8 mouse cellular contexts compared by ENCODE assay signal in the genomic region with DNA sequence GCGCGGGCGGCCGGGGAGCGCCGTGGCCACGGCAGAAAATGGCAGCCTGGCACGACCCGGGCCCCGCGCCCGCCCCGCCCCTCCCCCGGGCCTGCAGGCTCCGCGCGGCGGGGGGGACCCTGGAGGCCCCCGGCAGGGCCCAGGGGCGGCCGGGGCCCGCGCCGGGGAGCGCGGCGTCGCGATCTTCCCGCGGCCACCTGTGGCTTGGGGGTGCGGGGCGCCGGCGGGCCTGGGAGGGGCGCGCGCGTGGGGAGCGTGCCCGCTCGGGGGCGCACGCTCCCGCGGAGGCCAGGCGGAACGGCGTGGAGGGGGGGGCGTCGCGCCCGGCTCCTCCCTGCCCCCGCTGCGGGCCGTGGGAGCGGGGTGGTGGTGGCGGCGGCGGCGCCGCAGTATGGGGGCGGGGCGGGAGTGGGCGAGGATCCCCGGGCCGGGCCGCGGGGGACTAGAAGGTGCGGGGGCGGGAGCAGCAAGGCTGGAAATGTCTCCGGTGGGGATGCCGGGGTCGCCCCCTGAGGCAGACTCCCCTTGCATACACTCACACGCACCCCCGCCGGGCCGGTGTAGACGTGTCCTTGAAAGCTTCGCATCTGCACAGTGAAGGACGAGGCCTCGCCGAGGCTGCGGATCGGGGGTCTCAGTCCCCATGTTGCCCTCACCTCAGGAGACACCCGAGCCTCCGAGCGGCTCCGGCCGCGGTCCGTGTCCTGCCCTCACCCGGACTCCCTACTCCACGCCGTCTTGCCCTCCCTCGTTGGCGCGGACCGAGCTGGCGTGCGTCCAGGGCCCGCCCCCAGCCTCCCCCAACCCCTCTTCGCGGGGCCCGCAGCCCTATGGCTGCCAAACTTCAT. TPM values are rescaled to one million over a fixed set of nuclear protein-coding genes. Genes with fewer than 3 reads are reported as not detected.
A peak's percentile ranks its signal among the peaks of the same experiment; 100 is the strongest.
DNase-seq lines count a peak whose midpoint lies in the region; ATAC-seq and TF ChIP-seq lines count a peak whose summit lies in the region.

No protein-coding gene starts in this region.

- DNase-seq in adrenal gland, postnatal 10 days = peak; percentile 88
- DNase-seq in heart, postnatal 25 days (ENCODE audit: low spot score) = peak; percentile 42
- peak; percentile 68 to 72 for DNase-seq in layer of hippocampus, postnatal 14 days (ENCODE audit: low spot score in 2 of 2)
- peak; percentile 81 to 85 for DNase-seq in lung, postnatal 4 days
- DNase-seq in right cerebral cortex, postnatal 14 days = peak; percentile 77

- H3K27ac ChIP-seq in embryonic fibroblast, embryonic 13.5 days (ENCODE audit: insufficient read depth, low read length) = no peak overlapping the region

- no peaks in the 10 kb centered on the region for H3K4me1 ChIP-seq in embryonic fibroblast, embryonic 13.5 days (ENCODE audit: control insufficient read depth, insufficient read depth, low read length)

- ATAC-seq in CD4-positive, CD25-positive, alpha-beta regulatory T cell, adult 4 months = peak; percentile 17
- no peak for ATAC-seq in erythroid progenitor cell, adult 5-6 weeks (replicated peaks; ENCODE audit: low FRiP score, poor library complexity, severe bottlenecking)

- intact Hi-C loops in heart, postnatal 25 days (cut with DNase I) = loop anchor here (10.0 kb wide), 1 partner anchor 667 kb away; the partner anchor contains the start of gene Ncoa1

- no peak for TF ChIP-seq CTCF in embryonic fibroblast, embryonic 13.5 days (IDR thresholded peaks at IDR 0.05; ENCODE audit: borderline replicate concordance, insufficient read depth, low read length)

- H3K4me3 ChIP-seq in embryonic fibroblast, embryonic 13.5 days (ENCODE audit: insufficient read depth, low read length) = peak overlapping the region; percentile 57

- TF ChIP-seq POLR2A in embryonic fibroblast, embryonic 13.5 days (IDR thresholded peaks at IDR 0.05; ENCODE audit: low read depth, low read length) = 0 out of 2 replicates have a peak, but pooled peaks have one; percentile 19

RNA-seq across cellular contexts. Expression of gene Dnmt3a, which starts 2.0 kb away (rescaled TPM):
- 10 to 100 TPM; 27.3 to 27.4 TPM for polyA plus RNA-seq in CD4-positive, CD25-positive, alpha-beta regulatory T cell, adult 4 months (2017; shearing (Covaris generic))
- 100 to 1,000 TPM in 1 of 2 experiments, 10 to 100 TPM in 1; 98.7 to 133 TPM for total RNA-seq in adrenal gland, postnatal 10 days (2021)
- polyA plus RNA-seq in embryonic fibroblast, embryonic 13.5 days (2011; ENCODE audit: insufficient read length, low read depth, missing spikeins) = 21.6 and 27.0 TPM in 2 replicates
- total RNA-seq in heart, postnatal 25 days (2021) = 10 to 100 TPM; 85.3 to 95.1 TPM
- 100 to 1,000 TPM; 272 to 273 TPM for total RNA-seq in layer of hippocampus, postnatal 14 days (2021)
- 1.3 and 4.0 TPM in 2 replicates for total RNA-seq in erythroid progenitor cell, adult 5-6 weeks (2015; ENCODE audit: low replicate concordance)
- 0.83 and 3.7 TPM in 2 replicates for total RNA-seq in erythroid progenitor cell, adult 5-6 weeks (2017; ENCODE audit: low replicate concordance)

Comparison
In these comparisons a context has a peak if more than half of its experiments do, and no peak if none do; other contexts are left out.
1. RNA of gene Dnmt3a, which starts 2.0 kb away (total RNA-seq): 272 to 273 TPM in layer of hippocampus, postnatal 14 days, 98.7 to 133 TPM in adrenal gland, postnatal 10 days and 85.3 to 95.1 TPM in heart, postnatal 25 days; 0.83 to 4.0 TPM in erythroid progenitor cell, adult 5-6 weeks; every median in the first group is over 10 times any median in the second.
2. Peak in every context shown above with its lines, with median percentiles within 50 percentile points of each other: DNase-seq.